Mouse (Mus musculus) gastrocnemius, adult 18-20 months (tissue): Measurements from ENCODE around the gene CK137956. TPM values are rescaled to one million over a fixed set of nuclear protein-coding genes. Genes with fewer than 3 reads are reported as not detected.

Experiments
- DNase-seq: peaks from one replicate; pipeline ENCODE4 v3.0.0; 2021; ENCODE audit warnings: low spot score
- total RNA-seq, 2 experiments: library from RNA; stranded (reverse); gene quantifications; 2 replicates each; pipeline ENCODE4 v1.2.3; 2021

The CK137956 gene
- total RNA-seq, 2 experiments from 2014 or later, result not detected

DNA sequence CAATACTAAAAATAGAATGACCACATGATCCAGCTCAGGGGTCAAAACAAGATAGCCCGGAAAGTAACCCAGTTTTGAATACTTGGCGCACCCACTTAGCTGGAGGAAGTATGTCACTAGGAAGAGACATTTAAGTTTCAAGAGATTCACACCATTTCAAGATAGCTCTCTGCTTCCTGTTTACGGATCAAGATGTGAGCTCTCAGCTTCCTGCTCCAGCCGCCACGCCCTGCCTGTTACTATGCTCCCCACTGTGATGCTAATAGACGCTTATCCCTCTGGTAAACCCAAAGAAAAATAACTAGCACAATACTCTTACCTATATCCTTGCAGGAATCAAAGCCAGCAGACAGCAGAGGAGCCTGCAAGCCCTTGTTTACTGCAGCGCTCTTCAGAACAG, 57.2 kb downstream of the CK137956 start:
- no peak for DNase-seq

DNA sequence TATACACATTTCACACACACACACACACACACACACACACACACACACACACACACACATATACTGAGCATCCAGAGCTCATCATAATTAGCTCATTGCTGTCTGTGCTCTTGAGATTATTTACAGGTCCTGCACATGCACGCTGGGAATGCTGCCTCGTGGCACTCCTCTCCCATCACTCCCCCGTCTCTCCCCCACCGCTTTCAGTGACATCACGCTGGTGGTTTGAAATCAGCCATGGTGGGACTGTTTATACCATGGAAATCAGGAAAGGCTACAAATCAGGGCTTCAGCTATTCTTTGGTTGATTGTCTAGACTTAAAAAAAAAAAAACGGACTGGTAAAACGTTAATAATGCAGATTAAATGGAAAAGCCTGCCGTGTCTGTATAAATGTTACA, 63.6 kb downstream of the CK137956 start:
- no peak for DNase-seq

DNA sequence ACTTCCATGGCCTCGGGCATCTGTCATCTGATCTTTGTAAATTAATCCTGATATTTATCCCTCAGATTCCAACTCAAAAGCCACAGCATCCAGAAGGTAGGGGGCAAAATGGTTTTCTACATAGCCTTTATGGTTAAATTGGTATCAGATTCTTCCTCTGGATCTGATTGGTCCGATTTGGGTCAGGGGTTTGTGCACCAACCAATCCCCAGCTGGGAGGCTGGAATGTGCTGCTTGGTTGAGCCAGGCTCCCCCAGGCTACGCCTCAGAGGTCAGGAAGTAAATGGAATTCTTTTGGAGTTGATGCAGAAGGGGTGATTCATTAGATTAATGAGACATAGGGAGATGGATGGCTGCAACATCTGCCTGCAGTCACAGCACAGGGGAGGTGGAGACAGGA, 66.8 kb downstream of the CK137956 start:
- DNase-seq, result no peak

DNA sequence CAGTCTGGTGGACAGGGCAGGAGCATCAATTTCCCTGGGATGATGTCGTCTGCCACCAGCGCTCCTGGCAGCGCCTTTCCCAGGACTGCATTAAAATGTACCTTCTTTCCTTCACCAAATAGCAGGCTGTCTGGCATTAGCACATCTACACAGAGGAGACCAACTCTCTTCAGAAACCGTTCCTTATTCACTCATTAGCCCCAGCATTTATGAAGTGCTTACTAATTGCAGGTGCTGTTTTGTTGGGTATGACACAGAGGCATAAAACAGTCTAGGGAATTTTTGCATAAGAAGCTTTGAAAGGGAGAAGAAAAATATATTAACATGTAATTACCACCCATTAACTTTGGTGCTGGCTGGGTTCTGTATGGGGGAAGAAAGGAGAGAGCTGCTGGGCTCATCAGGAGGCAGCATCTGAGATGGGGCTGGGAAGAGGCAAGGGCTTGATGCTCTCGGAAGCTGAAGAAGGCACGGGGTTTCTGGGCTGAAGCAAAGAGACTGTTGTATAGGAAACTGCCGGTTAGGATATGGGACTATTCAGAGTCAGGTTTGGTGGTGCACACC, 69.8 kb downstream of the CK137956 start:
- DNase-seq, result no peak

DNA sequence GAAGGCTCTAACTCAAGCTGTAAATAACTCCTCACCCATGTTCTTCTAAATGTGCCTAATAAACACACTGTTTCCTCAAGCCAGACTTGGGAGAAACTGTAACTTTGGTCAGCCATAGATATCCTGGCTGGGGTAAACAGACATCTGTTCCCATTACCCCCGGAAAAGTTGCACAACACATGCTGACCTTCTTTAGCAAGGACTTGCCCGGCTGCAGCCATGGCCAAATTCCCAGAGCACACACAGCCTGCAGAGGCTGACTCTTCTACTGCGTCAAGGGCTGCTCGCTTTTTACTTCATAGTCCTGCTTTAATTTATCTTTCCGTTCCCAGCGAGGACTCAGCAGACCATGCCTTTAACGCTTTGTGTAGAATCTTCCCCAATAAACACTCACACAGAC, 81.7 kb downstream of the CK137956 start:
- no peak for DNase-seq

DNA sequence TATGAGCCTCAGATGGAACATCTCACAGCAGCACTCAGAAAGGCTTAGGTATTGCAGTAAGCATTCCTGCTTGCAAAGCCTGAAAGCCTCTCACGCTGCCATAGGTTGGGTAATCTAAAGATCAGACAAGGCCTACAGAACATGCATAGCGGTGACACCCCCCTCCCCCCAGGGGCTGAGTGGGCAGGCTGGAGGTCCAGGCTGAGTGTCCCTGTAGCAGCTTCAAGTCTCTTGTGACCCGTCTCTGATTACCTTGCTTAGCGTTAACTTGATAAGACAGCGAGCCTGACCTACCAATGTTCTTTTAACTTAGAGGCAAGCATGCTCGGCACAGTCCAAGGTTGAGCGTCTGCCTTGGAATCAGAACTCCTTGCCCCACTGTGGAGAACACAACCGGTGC, 91.8 kb downstream of the CK137956 start:
- DNase-seq, result no peak

Other genes with a start within 250 kb of the CK137956 start
- gene Csmd2, start 16.9 kb upstream of the CK137956 start, total RNA-seq, result not detected